Mouse (Mus musculus) MEL (cell line): ENCODE measurements around the gene B3galt6. TPM values are rescaled to one million over a fixed set of nuclear protein-coding genes. Genes with fewer than 3 reads are reported as not detected.

Source experiments
- DNase-seq: peaks from one replicate; pipeline ENCODE4 v3.0.0; 2011; ENCODE audit warnings: low read depth, low spot score
- H3K27ac ChIP-seq: 2 replicates; pipeline ENCODE4 v1.5.1; 2012; ENCODE audit warnings: low read depth, mild to moderate bottlenecking, control low read depth, low read length, moderate library complexity; ENCODE audit not compliant: control insufficient read depth
- H3K27me3 ChIP-seq, 2 experiments: fragments of 150-350 bp in 1 of 2; sonication (generic) in 1 of 2; 2 replicates each; pipeline ENCODE4 v1.6.1; 2012; ENCODE audit warnings: low read length in 2 of 2, mild to moderate bottlenecking in 2 of 2, improper control_type of control experiment in 1 of 2, moderate library complexity in 1 of 2; ENCODE audit not compliant: insufficient read depth in 2 of 2, control insufficient read depth in 1 of 2
- H3K36me3 ChIP-seq, 2 experiments: 2 replicates each; pipeline ENCODE4 v1.6.1; 2012 to 2014; ENCODE audit warnings: low read length in 2 of 2, improper control_type of control experiment in 1 of 2, inconsistent platforms in 1 of 2, mild to moderate bottlenecking in 1 of 2; ENCODE audit not compliant: insufficient read depth in 2 of 2, control insufficient read depth in 1 of 2
- H3K4me1 ChIP-seq, 2 experiments: fragments of 150-350 bp in 1 of 2; sonication (generic) in 1 of 2; 2 replicates each; pipeline ENCODE4 v1.6.1; 2012; ENCODE audit warnings: low read length in 2 of 2, improper control_type of control experiment in 1 of 2, mild to moderate bottlenecking in 1 of 2; ENCODE audit not compliant: insufficient read depth in 2 of 2, control insufficient read depth in 1 of 2
- H3K4me3 ChIP-seq, 2 experiments: fragments of 150-350 bp in 1 of 2; sonication (generic) in 1 of 2; 2 replicates each; pipeline ENCODE4 v1.5.1; 2012; ENCODE audit warnings: low read depth in 2 of 2, low read length in 2 of 2, mild to moderate bottlenecking in 2 of 2, moderate library complexity in 2 of 2, control low read depth in 1 of 2, improper control_type of control experiment in 1 of 2; ENCODE audit not compliant: control insufficient read depth in 1 of 2, insufficient read depth in 1 of 2
- H3K79me2 ChIP-seq: 2 replicates; pipeline ENCODE4 v1.6.1; 2012; ENCODE audit warnings: mild to moderate bottlenecking, low read length, moderate library complexity; ENCODE audit not compliant: control insufficient read depth, poor library complexity, insufficient read depth
- H3K9ac ChIP-seq: 2 replicates; pipeline ENCODE4 v1.6.1; 2012; ENCODE audit warnings: low read depth, mild to moderate bottlenecking, control low read depth, low read length, moderate library complexity; ENCODE audit not compliant: control insufficient read depth, poor library complexity, severe bottlenecking
- H3K9me3 ChIP-seq: fragments of 150-350 bp; sonication (generic); replicated peaks from 2 replicates; pipeline ENCODE4 v1.6.1; 2012; ENCODE audit warnings: mild to moderate bottlenecking, low read length, improper control_type of control experiment, moderate library complexity; ENCODE audit not compliant: insufficient read depth
- CHD2 ChIP-seq: IDR thresholded peaks from 2 replicates; pipeline ENCODE4 v1.6.1; 2011; ENCODE audit warnings: low read length, improper control_type of control experiment
- ELF1 ChIP-seq: IDR thresholded peaks from 2 replicates; pipeline ENCODE4 v1.6.1; 2014; ENCODE audit warnings: low read depth, mild to moderate bottlenecking, inconsistent platforms, low read length, improper control_type of control experiment, moderate library complexity
- GABPA ChIP-seq: IDR thresholded peaks from 2 replicates; pipeline ENCODE4 v1.6.1; 2012; ENCODE audit warnings: low read depth, mild to moderate bottlenecking, inconsistent platforms, low read length, improper control_type of control experiment, moderate library complexity
- HCFC1 ChIP-seq: IDR thresholded peaks from 2 replicates; pipeline ENCODE4 v1.6.1; 2012; ENCODE audit warnings: low read depth, mild to moderate bottlenecking, inconsistent platforms, low read length, improper control_type of control experiment, moderate library complexity
- MAFK ChIP-seq: IDR thresholded peaks from 2 replicates; pipeline ENCODE4 v1.6.1; 2011; ENCODE audit warnings: low read depth, mild to moderate bottlenecking, low read length, improper control_type of control experiment, borderline replicate concordance
- MAX ChIP-seq: IDR thresholded peaks from 2 replicates; pipeline ENCODE4 v1.6.1; 2011; ENCODE audit warnings: low read length, improper control_type of control experiment
- MYB ChIP-seq: IDR thresholded peaks from 2 replicates; pipeline ENCODE4 v1.6.1; 2011; ENCODE audit warnings: mild to moderate bottlenecking, low read depth, low read length, improper control_type of control experiment
- NRF1 ChIP-seq: IDR thresholded peaks from 2 replicates; pipeline ENCODE4 v1.6.1; 2014; ENCODE audit warnings: low read depth, mild to moderate bottlenecking, inconsistent platforms, low read length, improper control_type of control experiment, moderate library complexity; ENCODE audit not compliant: poor library complexity, insufficient read depth, severe bottlenecking
- RAD21 ChIP-seq: IDR thresholded peaks from 2 replicates; pipeline ENCODE4 v1.6.1; 2011; ENCODE audit warnings: mild to moderate bottlenecking, low read depth, low read length, improper control_type of control experiment
- RCOR1 ChIP-seq: IDR thresholded peaks from 2 replicates; pipeline ENCODE4 v1.6.1; 2012; ENCODE audit warnings: low read depth, mild to moderate bottlenecking, inconsistent platforms, low read length, improper control_type of control experiment
- TBP ChIP-seq: IDR thresholded peaks from 2 replicates; pipeline ENCODE4 v1.8.0; 2011; ENCODE audit warnings: low read depth, low read length, improper control_type of control experiment
- USF1 ChIP-seq: IDR thresholded peaks from 2 replicates; pipeline ENCODE4 v1.6.1; 2014; ENCODE audit warnings: low read depth, mild to moderate bottlenecking, inconsistent platforms, low read length, improper control_type of control experiment, moderate library complexity
- USF2 ChIP-seq, 2 experiments: IDR thresholded peaks; 2 replicates each; pipeline ENCODE4 v1.6.1; 2011 to 2012; ENCODE audit warnings: improper control_type of control experiment in 2 of 2, low read length in 2 of 2, borderline replicate concordance in 1 of 2, inconsistent platforms in 1 of 2, low read depth in 1 of 2, mild to moderate bottlenecking in 1 of 2; ENCODE audit not compliant: insufficient read depth in 1 of 2
- polyA plus RNA-seq, 2 experiments: library from polyadenylated mRNA; stranded (reverse) in 1 of 2; unstranded in 1 of 2; fragments of >175 nt in 1 of 2; fragments of >200 nt in 1 of 2; gene quantifications; 2 replicates each; pipeline versions ENCODE4 v1.2.1 to v1.2.4; 2012; ENCODE audit warnings: low replicate concordance in 2 of 2, low read depth in 1 of 2; ENCODE audit not compliant: insufficient read length in 2 of 2, insufficient read depth in 1 of 2, missing spikeins in 1 of 2
- total RNA-seq: library from RNA; depleted of rRNA; stranded (reverse); fragments of 300-350 nt; gene quantifications from 2 replicates; pipeline ENCODE4 v1.2.3, GENCODE M21; 2012

B3galt6 gene
- total and polyA plus RNA-seq, 3 experiments = 3.8 to 9.1 TPM; not detected in 1

- no peak for TF ChIP-seq TBP
- no peak for TF ChIP-seq RAD21
- no peak for TF ChIP-seq ELF1
- no peak for TF ChIP-seq MAFK
- no peak for TF ChIP-seq GABPA
- Histone ChIP-seq H3K9me3 (no peaks in the 10 kb centered on the region), H3K4me3 (no peak overlapping the region), H3K9ac (no peak overlapping the region), H3K36me3 (peaks cover 0 to 9% of the 10 kb centered on the region in 2 experiments; a peak in 2 of 4 replicates), H3K4me1 (no peaks in the 10 kb centered on the region), H3K79me2 (no peaks in the 10 kb centered on the region), H3K27ac (no peak overlapping the region), H3K27me3 (no peaks in the 10 kb centered on the region)
- DNase-seq = no peak
Observed at GRCm38 (mm10) chr4:156014436-156014835, 22.0 kb upstream of the B3galt6 start.

GRCm38 (mm10) chr4:156013637-156014036 lies 21.2 kb upstream of the B3galt6 start, which contains the start of gene Tnfrsf4:
Gene Tnfrsf4, plus strand, starts transcription at chr4:156013843.
- no peak within 1 kb of the TSS for H3K9ac ChIP-seq
- no peaks in the 10 kb centered on the region for H3K27me3 ChIP-seq
- no peak for DNase-seq
- no peaks in the 10 kb centered on the region for H3K9me3 ChIP-seq
- H3K36me3 ChIP-seq = peaks cover 0 to 11% of the 10 kb centered on the region in 2 experiments; a peak in 2 of 4 replicates
- no peak within 1 kb of the TSS for H3K27ac ChIP-seq
- H3K79me2 ChIP-seq = no peaks in the 10 kb centered on the region
- no peaks in the 10 kb centered on the region for H3K4me1 ChIP-seq
- TF ChIP-seq CHD2 = no peak
- no peak for TF ChIP-seq HCFC1
- H3K4me3 ChIP-seq = no peak within 1 kb of the TSS

- Histone ChIP-seq H3K79me2 (no peaks in the 10 kb centered on the region), H3K9ac (no peak overlapping the region), H3K27me3 (no peaks in the 10 kb centered on the region), H3K9me3 (no peaks in the 10 kb centered on the region), H3K27ac (no peak overlapping the region), H3K4me1 (no peaks in the 10 kb centered on the region), H3K36me3 (peaks cover 0 to 27% of the 10 kb centered on the region in 2 experiments; a peak in 2 of 4 replicates), H3K4me3 (no peak overlapping the region)
- TF ChIP-seq USF1 = no peak
- TF ChIP-seq MAX = no peak
- no peak for TF ChIP-seq RCOR1
- TF ChIP-seq MYB = no peak
- TF ChIP-seq NRF1 = no peak
- TF ChIP-seq ELF1 = no peak
- no peak for TF ChIP-seq USF2 (IDR thresholded peaks at IDR 0.05; ENCODE audit: borderline replicate concordance in 1 of 2, insufficient read depth in 1 of 2, low read depth in 1 of 2, low read length in 2 of 2)
- TF ChIP-seq MAFK = no peak
- DNase-seq = no peak
Observed at GRCm38 (mm10) chr4:156008369-156008768, 15.9 kb upstream of the B3galt6 start.
